Mouse (Mus musculus) adrenal gland, adult (tissue): ENCODE results near the gene Hydin.

Experiments used
- DNase-seq, 2 experiments: peaks; one replicate each; pipeline ENCODE4 v3.0.0; 2022 to 2023; ENCODE audit warnings: low spot score in 1 of 2; ENCODE audit not compliant: inconsistent age in 2 of 2

Hydin gene

GRCm38 (mm10) chr8:110440528-110440927, 173.8 kb downstream of the Hydin start:
- DNase-seq: no peak

DNA sequence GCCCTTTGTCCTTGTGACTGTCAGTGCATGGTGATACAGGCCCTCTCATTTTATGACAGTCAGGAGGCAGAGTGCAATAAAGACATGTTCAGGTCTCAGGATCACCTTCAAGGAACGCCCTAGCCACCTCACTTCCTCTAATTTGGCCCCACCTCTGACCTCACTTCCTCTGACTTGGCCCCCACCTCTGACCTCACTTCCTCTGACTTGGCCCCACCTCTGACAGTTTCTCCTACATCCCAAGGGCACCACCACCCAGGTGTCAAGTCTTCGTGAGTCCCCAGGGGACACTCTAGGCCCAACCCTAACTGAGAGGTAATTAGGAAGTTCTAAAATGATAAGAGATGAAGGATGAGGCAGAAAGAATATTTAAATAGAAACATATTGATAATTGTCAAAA, 177.5 kb downstream of the Hydin start:
- DNase-seq: no peak

DNA sequence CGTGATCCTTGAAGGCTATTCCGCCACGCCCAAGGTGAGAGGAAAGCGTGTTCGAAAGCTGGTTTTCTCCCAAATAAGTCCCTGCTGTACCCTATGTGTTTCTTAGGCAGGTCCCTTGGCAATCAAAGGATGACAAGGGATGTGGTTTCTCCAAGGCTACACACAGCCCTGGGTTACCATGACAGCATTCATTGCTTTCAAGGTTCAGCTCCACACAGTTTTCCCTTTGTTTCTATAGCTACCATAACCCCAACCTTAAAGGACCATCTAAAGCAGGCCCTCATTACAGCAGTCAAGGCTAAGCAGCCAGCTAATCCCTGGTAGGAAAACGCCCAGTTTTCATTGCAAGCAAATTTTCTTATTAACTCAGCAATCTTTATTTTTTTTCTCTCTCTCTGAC, 183.7 kb downstream of the Hydin start:
- no peak for DNase-seq

GRCm38 (mm10) chr8:110454466-110454865, 187.7 kb downstream of the Hydin start:
- DNase-seq: peak in 1 of 2 experiments; percentile 58

- DNase-seq: no peak
Measured at GRCm38 (mm10) chr8:110457424-110457823, 190.6 kb downstream of the Hydin start.

DNA sequence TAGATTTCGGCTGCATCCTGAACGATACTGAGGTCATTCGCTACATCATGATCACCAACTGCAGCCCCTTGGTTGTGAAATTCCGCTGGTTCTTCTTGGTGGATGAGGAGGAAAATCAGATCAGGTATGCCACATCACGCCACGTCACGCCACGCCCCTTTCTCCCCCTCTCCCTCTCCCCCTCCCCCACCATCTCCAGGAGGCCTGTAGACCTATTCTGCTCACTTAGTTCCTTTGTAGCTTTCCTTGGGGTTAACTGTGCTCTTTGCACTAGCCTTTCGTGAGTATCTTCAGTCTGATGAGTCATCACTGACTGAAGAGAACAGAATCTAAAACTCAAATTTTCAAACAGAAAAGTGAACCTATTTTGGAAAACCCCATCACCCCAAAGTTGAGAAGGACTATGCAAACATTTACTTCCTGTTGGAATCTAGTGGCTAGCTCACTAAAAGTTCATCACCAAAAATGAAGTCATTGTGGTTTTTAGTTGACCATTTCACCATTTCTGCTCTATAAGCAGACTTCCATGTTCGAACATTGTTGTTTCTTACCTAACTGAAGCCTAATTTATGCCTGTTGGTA, 195.9 kb downstream of the Hydin start:
- DNase-seq: no peak

GRCm38 (mm10) chr8:110463773-110464460, 197.1 kb downstream of the Hydin start:
- DNase-seq: no peak

DNA sequence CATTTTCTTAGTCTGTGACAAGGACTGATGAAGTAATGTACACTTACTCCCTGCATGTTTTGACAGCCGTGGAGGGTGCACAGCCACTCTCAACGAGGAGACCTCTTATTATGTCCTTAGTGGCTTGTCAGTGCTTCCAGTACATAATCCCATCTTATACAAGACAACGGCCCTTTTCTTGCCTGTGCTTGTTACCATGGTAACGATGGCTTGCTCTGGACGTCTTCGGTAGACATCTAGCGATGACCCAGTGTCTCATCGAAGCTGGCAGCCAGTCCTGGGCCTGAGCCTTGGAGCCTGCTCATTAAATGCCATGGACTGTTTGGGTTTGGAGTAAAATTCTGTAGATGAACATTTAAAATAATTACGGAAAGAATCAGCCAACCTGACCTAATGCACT, 198.8 kb downstream of the Hydin start:
- no peak for DNase-seq

GRCm38 (mm10) chr8:110477256-110477655, 210.5 kb downstream of the Hydin start:
- DNase-seq: no peak

GRCm38 (mm10) chr8:110478576-110478975, 211.8 kb downstream of the Hydin start:
- DNase-seq: peak; percentile 31 to 76

DNA sequence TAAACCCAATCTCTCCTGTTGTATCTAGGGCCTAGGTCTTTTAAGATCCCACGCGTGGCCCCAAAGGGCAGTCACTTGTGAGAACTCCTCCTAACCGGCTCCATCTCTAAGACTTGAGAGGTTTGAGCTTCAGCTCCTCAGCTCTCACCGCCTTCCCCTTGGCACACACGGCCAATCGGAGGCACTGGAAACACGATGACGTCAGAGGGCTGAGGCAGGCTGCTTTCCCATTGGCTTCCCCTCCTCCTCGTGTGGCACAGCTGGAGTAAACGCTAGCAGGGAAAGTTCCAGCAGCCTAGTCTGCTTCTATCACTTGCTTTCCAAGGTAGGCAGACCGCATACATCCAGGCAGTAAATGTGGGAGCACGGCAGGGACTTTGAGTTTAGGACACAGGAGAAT, 212.6 kb downstream of the Hydin start:
- DNase-seq: no peak

DNA sequence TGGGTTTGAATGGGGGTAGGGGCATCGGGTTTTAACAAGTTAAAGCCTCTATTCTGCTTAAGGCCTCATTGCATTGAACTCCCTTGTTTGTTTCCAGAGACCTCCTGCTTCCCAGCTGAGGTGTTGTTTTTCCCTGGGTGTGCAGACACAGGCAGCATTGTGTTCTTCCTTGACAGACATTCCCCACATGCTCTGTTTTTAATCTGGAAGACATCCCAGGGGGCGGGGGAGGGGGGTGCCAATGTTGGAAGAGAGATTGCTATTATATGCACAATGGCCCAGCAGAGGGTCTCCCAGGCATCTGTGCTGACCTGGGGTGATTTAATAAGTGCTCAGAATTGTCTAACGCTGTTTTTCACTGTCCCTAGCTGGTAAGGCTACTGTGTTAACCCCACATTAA, 215.5 kb downstream of the Hydin start:
- no peak for DNase-seq

DNA sequence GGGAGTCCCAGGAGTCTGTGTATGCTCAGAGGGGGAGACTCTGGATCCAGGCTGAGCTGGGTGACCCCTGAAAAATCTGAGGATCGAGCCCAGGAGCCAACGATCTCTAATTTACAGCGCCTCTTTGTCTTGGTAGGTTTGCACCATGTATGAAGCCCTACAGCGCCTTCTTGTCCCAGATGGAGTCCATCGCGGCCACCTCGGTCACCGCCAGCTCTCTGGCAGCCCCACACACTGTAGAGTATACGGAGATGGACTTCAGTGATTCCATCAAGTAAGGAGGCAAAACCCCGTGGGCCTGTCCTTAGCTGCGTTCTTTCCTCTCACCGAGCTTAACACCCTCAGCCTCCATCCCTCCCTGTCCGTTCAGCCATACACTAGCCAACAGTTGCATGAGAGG, 218.5 kb downstream of the Hydin start:
- no peak for DNase-seq

DNA sequence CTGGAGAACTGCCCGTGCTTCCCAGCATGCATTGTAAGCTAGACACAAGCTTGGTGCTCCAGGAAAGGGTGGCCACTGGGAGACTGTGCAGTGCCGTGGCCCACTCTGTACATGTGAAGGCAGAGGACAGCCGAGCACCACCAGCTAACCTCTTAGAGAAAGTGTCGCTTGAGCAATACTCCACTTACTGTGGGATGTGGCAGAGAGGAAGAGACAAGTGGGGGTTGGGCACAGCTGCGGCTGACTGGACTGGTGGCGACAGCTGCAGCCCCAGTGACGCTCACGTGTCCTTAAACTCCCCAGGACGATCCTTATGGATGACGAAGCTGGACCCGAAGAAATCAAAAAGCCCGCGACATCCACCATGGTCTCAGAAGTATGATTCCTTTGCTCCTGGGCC, 219.2 kb downstream of the Hydin start:
- DNase-seq: no peak

GRCm38 (mm10) chr8:110487644-110488043, 220.9 kb downstream of the Hydin start:
- no peak for DNase-seq

DNA sequence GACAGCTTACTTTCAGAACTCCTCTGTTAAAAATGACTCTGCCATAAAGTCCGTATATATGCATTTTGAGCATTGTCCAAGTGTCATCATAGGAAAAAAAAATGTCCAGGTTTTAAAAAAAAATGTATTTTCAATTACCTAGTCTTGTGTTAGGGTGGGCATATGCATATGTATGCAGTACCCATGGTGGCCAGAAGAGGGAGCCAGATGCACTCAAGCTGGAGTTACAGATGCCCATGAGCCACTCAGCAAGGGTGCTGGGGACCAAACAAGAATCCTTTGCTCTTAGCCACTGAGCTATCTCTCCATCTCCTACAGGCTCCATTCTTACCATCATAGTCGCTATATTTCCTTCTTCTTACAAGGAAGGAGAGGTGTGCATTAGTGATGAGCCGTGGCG, 222.6 kb downstream of the Hydin start:
- peak in 1 of 2 experiments; percentile 38 for DNase-seq

- no peak for DNase-seq
Measured at GRCm38 (mm10) chr8:110491118-110491517, 224.3 kb downstream of the Hydin start.

GRCm38 (mm10) chr8:110496286-110496685, 229.5 kb downstream of the Hydin start:
- DNase-seq: peak; percentile 39 to 78

DNA sequence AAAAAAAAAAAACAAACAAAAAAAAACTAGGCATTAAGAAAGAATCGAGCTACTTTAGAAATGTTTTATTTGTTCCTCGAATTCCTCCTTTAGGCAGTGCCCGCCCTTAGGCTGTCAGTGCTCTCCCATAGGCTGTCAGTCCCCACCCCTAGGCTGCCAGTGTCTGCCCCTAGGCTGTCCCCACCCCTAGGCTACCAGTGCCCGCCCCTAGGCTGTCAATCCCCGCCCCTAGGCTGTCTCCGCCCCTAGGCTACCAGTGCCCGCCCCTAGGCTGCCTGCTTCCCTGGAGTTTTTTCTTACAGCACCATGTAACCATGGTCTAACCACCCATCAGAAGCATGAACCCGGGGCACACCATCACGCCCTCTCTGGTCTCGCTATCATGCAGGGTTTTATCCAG, 233.5 kb downstream of the Hydin start:
- peak; percentile 44 to 83 for DNase-seq

DNA sequence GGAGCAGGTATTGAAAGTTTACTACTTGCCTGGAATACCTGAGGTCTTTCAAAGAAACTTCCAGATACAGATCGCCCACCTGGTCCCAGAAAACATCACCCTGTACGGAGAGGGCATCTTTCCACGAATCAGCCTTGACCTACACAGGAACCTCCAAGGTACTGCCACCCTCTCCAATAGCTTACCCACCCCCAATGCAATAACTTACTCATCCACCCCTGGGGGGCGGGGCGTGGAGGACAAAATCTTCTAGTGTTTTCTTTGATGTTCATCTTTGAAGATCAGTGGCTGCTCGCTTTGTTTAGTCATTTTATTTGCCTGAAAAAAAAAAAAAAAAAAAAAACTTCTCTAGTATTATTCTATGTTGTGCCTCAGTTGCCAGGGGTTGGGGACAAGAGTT, 233.9 kb downstream of the Hydin start:
- DNase-seq: peak; percentile 46 to 69

DNA sequence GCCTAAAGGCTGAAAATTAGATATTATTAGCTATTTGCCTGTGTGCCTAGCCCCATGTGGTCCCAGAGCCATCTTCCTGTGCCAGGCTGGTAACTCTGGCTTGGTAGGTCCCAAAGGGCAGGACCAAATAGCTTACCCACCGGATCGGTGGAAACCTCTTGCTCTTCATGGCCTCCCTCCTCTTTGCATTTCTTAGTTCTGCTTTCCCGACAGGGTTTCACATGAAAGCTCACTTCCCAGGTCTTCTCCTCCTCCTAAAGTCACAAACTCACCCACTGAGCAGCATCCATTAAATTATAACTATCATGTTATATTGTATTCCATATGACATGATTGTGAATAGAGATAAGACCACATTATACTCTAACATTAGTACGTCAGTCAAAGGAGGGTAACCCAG, 234.6 kb downstream of the Hydin start:
- DNase-seq: no peak

- peak in 1 of 2 experiments; percentile 32 for DNase-seq
Measured at GRCm38 (mm10) chr8:110502880-110503279, 236.1 kb downstream of the Hydin start.

- DNase-seq: no peak
Measured at GRCm38 (mm10) chr8:110508766-110509165, 242.0 kb downstream of the Hydin start.
